Mouse (Mus musculus) G1E (cell line): ENCODE measurements at regions not wholly inside any gene's neighbourhood (a gene's known extent, or its start where the extent isn't known, plus 50 kb on each side); places are given as distances from the start of the nearest gene placed in this dataset.

Source experiments
- CTCF ChIP-seq: IDR thresholded peaks from 2 replicates; pipeline ENCODE4 v1.5.1; 2012; ENCODE audit warnings: low read depth, low read length, inconsistent platforms, mixed read lengths
- GATA1 ChIP-seq: IDR thresholded peaks from 2 replicates; pipeline ENCODE4 v1.6.1; 2012; ENCODE audit warnings: borderline replicate concordance, low read length, inconsistent platforms, mixed read lengths

DNA sequence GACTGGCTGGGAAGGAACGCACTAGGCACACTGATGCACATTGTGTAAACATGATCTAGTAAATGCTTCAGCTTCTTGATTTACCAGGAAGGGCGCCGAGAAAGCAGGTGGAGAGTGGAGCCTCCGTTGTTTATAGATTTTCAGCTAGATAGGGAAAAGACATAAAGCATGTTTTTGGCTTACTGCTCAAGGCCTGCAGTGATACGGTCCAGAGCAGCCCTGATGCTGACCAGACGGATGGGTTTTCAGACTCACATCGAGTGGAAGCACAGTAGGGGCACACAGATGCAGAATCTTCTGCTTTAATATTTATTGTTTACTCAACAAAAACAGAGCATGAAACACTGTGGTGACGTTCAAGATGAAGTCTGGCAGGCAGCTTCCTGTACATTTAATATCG is 331.3 kb upstream of the Gm5148 start:
- TF ChIP-seq CTCF, result no peak
- TF ChIP-seq GATA1, result no peak
